In genomic region chr1:82987530-82988198, GRCm38 (mm10) we compare ENCODE assay signal across 9 mouse cellular contexts. TPM values are rescaled to one million over a fixed set of nuclear protein-coding genes. Genes with fewer than 3 reads are reported as not detected.
DNase-seq lines count a peak whose midpoint lies in the region; ATAC-seq and TF ChIP-seq lines count a peak whose summit lies in the region.
"Had no signal": no experiment of that assay in that cellular context is flagged by ENCODE, and none has a peak within 500 bp of the region (broad histone marks: within the 10 kb centered on the region; RNA-seq: fewer than 3 reads in every experiment).

No protein-coding gene starts in this region.

- peak; percentile 18; the same call in 1 of the 2 replicates for ATAC-seq in forebrain, embryonic 11.5 days (replicated peaks; ENCODE audit: low FRiP score)
- no peak; the same call in 1 of the 2 replicates for ATAC-seq in hindbrain, embryonic 14.5 days (ENCODE audit: low FRiP score)
- peak; percentile 32; the same call in 1 of the 2 replicates for ATAC-seq in lung, postnatal 0 days

- H3K4me2 ChIP-seq in forebrain, embryonic 11.5 days (ENCODE audit: low read depth, low read length, severe bottlenecking) = no peak overlapping the region
- H3K4me2 ChIP-seq in hindbrain, embryonic 14.5 days (replicated peaks) = no peak overlapping the region
- no peak overlapping the region for H3K4me2 ChIP-seq in lung, postnatal 0 days (replicated peaks; ENCODE audit: low read depth, low read length)
- H3K4me2 ChIP-seq: limb, embryonic 15.5 days had no signal

- no peak for TF ChIP-seq CTCF in thymus, adult 2 months (IDR thresholded peaks at IDR 0.05; ENCODE audit: borderline replicate concordance, control insufficient read depth, extremely low read depth, insufficient read depth, low read length, poor library complexity)
- TF ChIP-seq CTCF in lung, postnatal 0 days (IDR thresholded peaks at IDR 0.05) = peak; percentile 86

- H3K9me3 ChIP-seq in forebrain, embryonic 11.5 days (ENCODE audit: control insufficient read depth, low read length) = peaks cover 3% of the 10 kb centered on the region; the same call in 1 of the 2 replicates
- peaks cover 6% of the 10 kb centered on the region; the same call in 1 of the 2 replicates for H3K9me3 ChIP-seq in forebrain, embryonic 10.5 days
- 0 out of 2 replicates have a peak, but pooled peaks cover 8% of the 10 kb centered on the region for H3K9me3 ChIP-seq in hindbrain, embryonic 14.5 days (ENCODE audit: control insufficient read depth, low read length)
- peaks cover 6% of the 10 kb centered on the region for H3K9me3 ChIP-seq in lung, postnatal 0 days (ENCODE audit: low read length)
- H3K9me3 ChIP-seq: limb, embryonic 15.5 days had no signal

- no peak overlapping the region for H3K4me3 ChIP-seq in forebrain, embryonic 11.5 days (ENCODE audit: low read depth, low read length)
- no peak overlapping the region for H3K4me3 ChIP-seq in forebrain, embryonic 10.5 days
- no peak overlapping the region for H3K4me3 ChIP-seq in thymus, adult 2 months (ENCODE audit: control insufficient read depth, insufficient read depth, low read length)
- no peak overlapping the region for H3K4me3 ChIP-seq in hindbrain, embryonic 14.5 days (replicated peaks; ENCODE audit: low read length)
- no peak overlapping the region for H3K4me3 ChIP-seq in lung, postnatal 0 days (ENCODE audit: low read depth, low read length)
- H3K4me3 ChIP-seq: limb, embryonic 15.5 days had no signal

- no peak overlapping the region for H3K27ac ChIP-seq in forebrain, embryonic 11.5 days (ENCODE audit: low read depth, low read length)
- no peak overlapping the region for H3K27ac ChIP-seq in forebrain, embryonic 10.5 days
- H3K27ac ChIP-seq in thymus, adult 2 months (ENCODE audit: control insufficient read depth, insufficient read depth, low read length) = no peak overlapping the region
- no peak overlapping the region for H3K27ac ChIP-seq in hindbrain, embryonic 14.5 days
- no peak overlapping the region for H3K27ac ChIP-seq in lung, postnatal 0 days (ENCODE audit: low read length)
- H3K27ac ChIP-seq: limb, embryonic 15.5 days had no signal

- DNase-seq in forebrain, embryonic 11.5 days (ENCODE audit: low spot score) = no peak
- no peak for DNase-seq in forebrain, embryonic 10.5 days (ENCODE audit: extremely low spot score, low spot score)
- DNase-seq in thymus, adult 2 months = peak; percentile 42
- no peak for DNase-seq in thymus, adult 18-20 months
- peak; percentile 62 for DNase-seq in embryo, embryonic 11.5 days (ENCODE audit: low read depth, low spot score)
- peak; percentile 94 for DNase-seq in hindbrain, embryonic 14.5 days (ENCODE audit: low spot score)
- DNase-seq in lung, postnatal 0 days (ENCODE audit: low spot score) = peak; percentile 71
- peak; percentile 74 for DNase-seq in telencephalon, adult 2 months (ENCODE audit: low read depth, low spot score)

- H3K36me3 ChIP-seq in forebrain, embryonic 11.5 days (ENCODE audit: control insufficient read depth, insufficient read depth, low read length) = no peaks in the 10 kb centered on the region
- H3K36me3 ChIP-seq in forebrain, embryonic 10.5 days (replicated peaks) = no peaks in the 10 kb centered on the region
- H3K36me3 ChIP-seq in thymus, adult 2 months (ENCODE audit: control insufficient read depth, insufficient read depth, low read length) = no peaks in the 10 kb centered on the region
- no peaks in the 10 kb centered on the region for H3K36me3 ChIP-seq in hindbrain, embryonic 14.5 days (replicated peaks; ENCODE audit: control insufficient read depth, insufficient read depth)
- no peaks in the 10 kb centered on the region for H3K36me3 ChIP-seq in lung, postnatal 0 days (ENCODE audit: insufficient read depth, low read length)
- H3K36me3 ChIP-seq: limb, embryonic 15.5 days had no signal

- no peak overlapping the region for H3K9ac ChIP-seq in forebrain, embryonic 11.5 days (ENCODE audit: low read length)
- H3K9ac ChIP-seq in hindbrain, embryonic 14.5 days = no peak overlapping the region
- H3K9ac ChIP-seq in lung, postnatal 0 days (replicated peaks; ENCODE audit: low read depth) = no peak overlapping the region
- H3K9ac ChIP-seq: limb, embryonic 15.5 days had no signal

- no peaks in the 10 kb centered on the region for H3K27me3 ChIP-seq in forebrain, embryonic 11.5 days (ENCODE audit: control insufficient read depth, insufficient read depth, low read length)
- H3K27me3 ChIP-seq in forebrain, embryonic 10.5 days (ENCODE audit: poor library complexity, severe bottlenecking) = no peaks in the 10 kb centered on the region
- H3K27me3 ChIP-seq in thymus, adult 2 months (ENCODE audit: control insufficient read depth, insufficient read depth, low read length) = no peaks in the 10 kb centered on the region
- H3K27me3 ChIP-seq in hindbrain, embryonic 14.5 days (ENCODE audit: control insufficient read depth, insufficient read depth, low read length) = no peaks in the 10 kb centered on the region
- no peaks in the 10 kb centered on the region for H3K27me3 ChIP-seq in lung, postnatal 0 days (replicated peaks; ENCODE audit: insufficient read depth, low read length)
- H3K27me3 ChIP-seq: limb, embryonic 15.5 days had no signal

- no peak for TF ChIP-seq EP300 in lung, postnatal 0 days (IDR thresholded peaks at IDR 0.05)

- no peaks in the 10 kb centered on the region for H3K4me1 ChIP-seq in forebrain, embryonic 11.5 days (replicated peaks; ENCODE audit: control insufficient read depth, insufficient read depth, low read length)
- no peaks in the 10 kb centered on the region for H3K4me1 ChIP-seq in forebrain, embryonic 10.5 days
- H3K4me1 ChIP-seq in thymus, adult 2 months (replicated peaks; ENCODE audit: control insufficient read depth, insufficient read depth, low read length) = no peaks in the 10 kb centered on the region
- H3K4me1 ChIP-seq in hindbrain, embryonic 14.5 days (replicated peaks; ENCODE audit: control insufficient read depth, insufficient read depth, low read length) = no peaks in the 10 kb centered on the region
- no peaks in the 10 kb centered on the region for H3K4me1 ChIP-seq in lung, postnatal 0 days (ENCODE audit: insufficient read depth, low read depth, low read length)
- H3K4me1 ChIP-seq: limb, embryonic 15.5 days had no signal

- TF ChIP-seq POLR2A in thymus, adult 2 months (IDR thresholded peaks at IDR 0.05; ENCODE audit: control insufficient read depth, extremely low read depth, insufficient read depth, low read length, poor library complexity) = no peak

- WGBS in forebrain, embryonic 11.5 days = 43% methylated on average over 4 of the region's 4 CpGs
- WGBS in forebrain, embryonic 10.5 days = 48% methylated on average over 4 of the region's 4 CpGs
- WGBS in thymus, adult 2 months = 34% methylated on average over 4 of the region's 4 CpGs
- 38% methylated on average over 4 of the region's 4 CpGs for WGBS in hindbrain, embryonic 14.5 days
- 13% methylated on average over 4 of the region's 4 CpGs for whole genome bisulfite sequencing in lung, postnatal 0 days

RNA-seq across cellular contexts. Expression of gene Gm47959, which starts 12.7 kb away (rescaled TPM):
- polyA plus RNA-seq in forebrain, embryonic 11.5 days (2014; fragmentation: Nextera tagmentation; extraction: Ambion mirVana) = not detected in 2 replicates
- not detected in 2 replicates for polyA plus RNA-seq in forebrain, embryonic 10.5 days (2016; fragmentation: Nextera tagmentation; extraction: Ambion mirVana)
- not detected in 2 replicates for polyA plus RNA-seq in thymus, adult 2 months (2012; rRNA removed)
- polyA plus RNA-seq in hindbrain, embryonic 14.5 days (2014; fragmentation: Nextera tagmentation; extraction: Ambion mirVana) = not detected in 2 replicates
- not detected in 2 replicates for polyA plus RNA-seq in lung, postnatal 0 days (2015; fragmentation: Nextera tagmentation; extraction: Ambion mirVana)
- polyA plus RNA-seq: limb, embryonic 15.5 days had no signal

RNA-seq across cellular contexts. Expression of gene Gm47955, which starts 27.6 kb away (rescaled TPM):
- polyA plus RNA-seq in forebrain, embryonic 11.5 days (2014; fragmentation: Nextera tagmentation; extraction: Ambion mirVana) = not detected in 2 replicates
- not detected in 2 replicates for polyA plus RNA-seq in forebrain, embryonic 10.5 days (2016; fragmentation: Nextera tagmentation; extraction: Ambion mirVana)
- not detected in 2 replicates for polyA plus RNA-seq in thymus, adult 2 months (2012; rRNA removed)
- polyA plus RNA-seq in hindbrain, embryonic 14.5 days (2014; fragmentation: Nextera tagmentation; extraction: Ambion mirVana) = not detected in 2 replicates
- polyA plus RNA-seq in lung, postnatal 0 days (2015; fragmentation: Nextera tagmentation; extraction: Ambion mirVana) = not detected in 2 replicates
- polyA plus RNA-seq: limb, embryonic 15.5 days had no signal

RNA-seq across cellular contexts. Expression of gene Gm7544, which starts 31.9 kb away (rescaled TPM):
- not detected in 2 replicates for polyA plus RNA-seq in forebrain, embryonic 11.5 days (2014; fragmentation: Nextera tagmentation; extraction: Ambion mirVana)
- polyA plus RNA-seq in forebrain, embryonic 10.5 days (2016; fragmentation: Nextera tagmentation; extraction: Ambion mirVana) = not detected in 2 replicates
- polyA plus RNA-seq in thymus, adult 2 months (2012; rRNA removed) = not detected in 2 replicates
- not detected in 2 replicates for polyA plus RNA-seq in hindbrain, embryonic 14.5 days (2014; fragmentation: Nextera tagmentation; extraction: Ambion mirVana)
- polyA plus RNA-seq in lung, postnatal 0 days (2015; fragmentation: Nextera tagmentation; extraction: Ambion mirVana) = not detected in 2 replicates
- polyA plus RNA-seq: limb, embryonic 15.5 days had no signal

RNA-seq across cellular contexts. Expression of gene A030003K21Rik, which starts 44.5 kb away (rescaled TPM):
- not detected in 2 replicates for polyA plus RNA-seq in forebrain, embryonic 11.5 days (2014; fragmentation: Nextera tagmentation; extraction: Ambion mirVana)
- not detected in 2 replicates for polyA plus RNA-seq in forebrain, embryonic 10.5 days (2016; fragmentation: Nextera tagmentation; extraction: Ambion mirVana)
- polyA plus RNA-seq in thymus, adult 2 months (2012; rRNA removed) = not detected in 2 replicates
- polyA plus RNA-seq in hindbrain, embryonic 14.5 days (2014; fragmentation: Nextera tagmentation; extraction: Ambion mirVana) = not detected in 2 replicates
- polyA plus RNA-seq in lung, postnatal 0 days (2015; fragmentation: Nextera tagmentation; extraction: Ambion mirVana) = not detected in 2 replicates
- polyA plus RNA-seq: limb, embryonic 15.5 days had no signal

RNA-seq across cellular contexts. Expression of gene Slc19a3, which starts 50.6 kb away (rescaled TPM):
- 0.40 and 0.48 TPM in 2 replicates for polyA plus RNA-seq in forebrain, embryonic 11.5 days (2014; fragmentation: Nextera tagmentation; extraction: Ambion mirVana)
- polyA plus RNA-seq in forebrain, embryonic 10.5 days (2016; fragmentation: Nextera tagmentation; extraction: Ambion mirVana) = 0.18 and 0.52 TPM in 2 replicates
- polyA plus RNA-seq in thymus, adult 2 months (2012; rRNA removed) = 0.06 and 0.07 TPM in 2 replicates
- polyA plus RNA-seq in hindbrain, embryonic 14.5 days (2014; fragmentation: Nextera tagmentation; extraction: Ambion mirVana) = 0.98 and 1.5 TPM in 2 replicates
- polyA plus RNA-seq in lung, postnatal 0 days (2015; fragmentation: Nextera tagmentation; extraction: Ambion mirVana) = 2.1 and 2.5 TPM in 2 replicates

Comparison
In these comparisons a context has a peak if more than half of its experiments do, and no peak if none do; other contexts are left out.
1. DNase-seq: peak in thymus, adult 2 months (single experiment), embryo, embryonic 11.5 days (single experiment), hindbrain, embryonic 14.5 days (single experiment), lung, postnatal 0 days (single experiment) and telencephalon, adult 2 months (single experiment); none in forebrain, embryonic 11.5 days (single experiment), forebrain, embryonic 10.5 days (single experiment) and thymus, adult 18-20 months (0 of 2).